Mouse (Mus musculus): ENCODE measurements around the gene Stox2. TPM values are rescaled to one million over a fixed set of nuclear protein-coding genes. Genes with fewer than 3 reads are reported as not detected.

Gene Stox2
- total and polyA plus RNA-seq, 2 experiments from 2014 or later, result 42.8 to 125 TPM

- H3K27ac ChIP-seq (ENCODE audit: low read depth, low read length), result no peak overlapping the region
- H3K9ac ChIP-seq (replicated peaks; ENCODE audit: low read length, poor library complexity, severe bottlenecking), result no peak overlapping the region
- 0 out of 2 replicates have a peak overlapping the region, but pooled peaks have one; percentile 13 for H3K4me2 ChIP-seq (ENCODE audit: low read depth, low read length, poor library complexity, severe bottlenecking)
- no peak for DNase-seq (ENCODE audit: low spot score)
- H3K36me3 ChIP-seq (ENCODE audit: insufficient read depth, low read length), result no peaks in the 10 kb centered on the region
- no peak for ATAC-seq (ENCODE audit: low FRiP score)
- H3K27me3 ChIP-seq (ENCODE audit: insufficient read depth, low read length), result no peaks in the 10 kb centered on the region
- H3K4me1 ChIP-seq (ENCODE audit: insufficient read depth, low read length), result peaks cover 27% of the 10 kb centered on the region
- no peaks in the 10 kb centered on the region for H3K9me3 ChIP-seq (ENCODE audit: low read length)
- TF ChIP-seq CTCF (IDR thresholded peaks at IDR 0.05), result no peak
- H3K4me3 ChIP-seq (ENCODE audit: low read depth, low read length), result no peak overlapping the region
- WGBS, result 50% methylated on average over 10 of the region's 10 CpGs
Measured at GRCm38 (mm10) chr8:47279898-47280297, 166.3 kb downstream of the Stox2 start.

DNA sequence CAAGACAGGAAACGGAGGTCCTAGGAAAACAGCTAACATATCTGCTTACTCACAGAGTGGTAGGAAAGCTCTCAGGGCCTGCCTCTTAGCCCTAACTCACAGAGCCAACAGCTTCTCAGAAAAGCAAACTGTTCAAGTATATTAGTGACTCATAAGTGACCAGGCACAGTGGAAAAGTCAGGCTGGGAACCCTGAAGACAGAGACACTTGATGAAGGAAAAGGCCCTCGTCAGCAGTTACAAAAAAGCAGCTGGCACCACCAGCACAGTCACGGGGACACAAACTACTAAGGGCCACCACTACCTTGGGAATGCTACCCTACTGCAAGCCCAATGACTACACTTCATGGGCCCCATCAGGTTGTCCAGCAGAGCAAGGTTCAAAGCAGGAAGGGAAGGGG is 168.0 kb downstream of the Stox2 start:
- ATAC-seq (ENCODE audit: low FRiP score), result no peak
- no peaks in the 10 kb centered on the region for H3K9me3 ChIP-seq (ENCODE audit: low read length)
- no peak overlapping the region for H3K4me2 ChIP-seq (ENCODE audit: low read depth, low read length, poor library complexity, severe bottlenecking)
- WGBS, result 84% methylated on average over 3 of the region's 3 CpGs
- no peak overlapping the region for H3K9ac ChIP-seq (replicated peaks; ENCODE audit: low read length, poor library complexity, severe bottlenecking)
- H3K36me3 ChIP-seq (ENCODE audit: insufficient read depth, low read length), result no peaks in the 10 kb centered on the region
- H3K27ac ChIP-seq (ENCODE audit: low read depth, low read length), result no peak overlapping the region
- no peak overlapping the region for H3K4me3 ChIP-seq (ENCODE audit: low read depth, low read length)
- H3K27me3 ChIP-seq (ENCODE audit: insufficient read depth, low read length), result no peaks in the 10 kb centered on the region
- TF ChIP-seq CTCF (IDR thresholded peaks at IDR 0.05), result no peak
- no peak for DNase-seq (ENCODE audit: low spot score)
- peaks cover 17% of the 10 kb centered on the region for H3K4me1 ChIP-seq (ENCODE audit: insufficient read depth, low read length)

DNA sequence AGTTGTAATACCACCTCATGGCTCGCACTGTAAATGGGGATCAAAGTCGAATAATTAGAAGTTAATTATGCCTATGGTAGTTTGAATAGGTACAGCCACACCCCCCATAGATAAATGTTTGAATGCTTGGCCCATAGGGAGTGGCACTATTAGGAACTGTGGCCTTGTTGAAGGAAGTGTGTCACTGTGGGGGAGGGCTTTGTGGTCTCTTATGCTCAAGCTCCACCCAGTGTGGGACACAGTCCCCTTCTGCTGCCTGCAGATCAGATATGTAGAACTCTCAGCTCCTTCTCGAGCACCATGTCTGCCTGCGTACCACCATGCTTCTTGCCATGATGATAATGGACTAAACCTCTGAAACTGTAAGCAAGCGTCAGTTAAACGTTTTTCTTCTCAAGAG is 177.2 kb downstream of the Stox2 start:
- Histone ChIP-seq H3K9me3 (ENCODE audit: low read length) (no peaks in the 10 kb centered on the region), H3K4me1 (ENCODE audit: insufficient read depth, low read length) (peaks cover 3% of the 10 kb centered on the region), H3K27ac (ENCODE audit: low read depth, low read length) (no peak overlapping the region), H3K4me2 (ENCODE audit: low read depth, low read length, poor library complexity, severe bottlenecking) (no peak overlapping the region), H3K4me3 (ENCODE audit: low read depth, low read length) (no peak overlapping the region), H3K27me3 (ENCODE audit: insufficient read depth, low read length) (no peaks in the 10 kb centered on the region), H3K36me3 (ENCODE audit: insufficient read depth, low read length) (no peaks in the 10 kb centered on the region), H3K9ac (replicated peaks; ENCODE audit: low read length, poor library complexity, severe bottlenecking) (no peak overlapping the region)
- TF ChIP-seq CTCF (IDR thresholded peaks at IDR 0.05), result no peak
- DNase-seq (ENCODE audit: low spot score), result no peak
- ATAC-seq (ENCODE audit: low FRiP score), result no peak
- WGBS, result 92% methylated on average over 6 of the region's 6 CpGs

GRCm38 (mm10) chr8:47268062-47268822 is 177.9 kb downstream of the Stox2 start:
- Histone ChIP-seq H3K4me1 (ENCODE audit: insufficient read depth, low read length) (peaks cover 5% of the 10 kb centered on the region), H3K27me3 (ENCODE audit: insufficient read depth, low read length) (no peaks in the 10 kb centered on the region), H3K4me2 (ENCODE audit: low read depth, low read length, poor library complexity, severe bottlenecking) (no peak overlapping the region), H3K9me3 (ENCODE audit: low read length) (no peaks in the 10 kb centered on the region), H3K36me3 (ENCODE audit: insufficient read depth, low read length) (no peaks in the 10 kb centered on the region), H3K9ac (replicated peaks; ENCODE audit: low read length, poor library complexity, severe bottlenecking) (no peak overlapping the region), H3K4me3 (ENCODE audit: low read depth, low read length) (no peak overlapping the region), H3K27ac (ENCODE audit: low read depth, low read length) (no peak overlapping the region)
- ATAC-seq (ENCODE audit: low FRiP score) (peak; percentile 42; the same call in 1 of the 2 replicates), DNase-seq (ENCODE audit: low spot score) (no peak)
- 71% methylated on average over 21 of the region's 21 CpGs for WGBS
- TF ChIP-seq CTCF (IDR thresholded peaks at IDR 0.05), result no peak

DNA sequence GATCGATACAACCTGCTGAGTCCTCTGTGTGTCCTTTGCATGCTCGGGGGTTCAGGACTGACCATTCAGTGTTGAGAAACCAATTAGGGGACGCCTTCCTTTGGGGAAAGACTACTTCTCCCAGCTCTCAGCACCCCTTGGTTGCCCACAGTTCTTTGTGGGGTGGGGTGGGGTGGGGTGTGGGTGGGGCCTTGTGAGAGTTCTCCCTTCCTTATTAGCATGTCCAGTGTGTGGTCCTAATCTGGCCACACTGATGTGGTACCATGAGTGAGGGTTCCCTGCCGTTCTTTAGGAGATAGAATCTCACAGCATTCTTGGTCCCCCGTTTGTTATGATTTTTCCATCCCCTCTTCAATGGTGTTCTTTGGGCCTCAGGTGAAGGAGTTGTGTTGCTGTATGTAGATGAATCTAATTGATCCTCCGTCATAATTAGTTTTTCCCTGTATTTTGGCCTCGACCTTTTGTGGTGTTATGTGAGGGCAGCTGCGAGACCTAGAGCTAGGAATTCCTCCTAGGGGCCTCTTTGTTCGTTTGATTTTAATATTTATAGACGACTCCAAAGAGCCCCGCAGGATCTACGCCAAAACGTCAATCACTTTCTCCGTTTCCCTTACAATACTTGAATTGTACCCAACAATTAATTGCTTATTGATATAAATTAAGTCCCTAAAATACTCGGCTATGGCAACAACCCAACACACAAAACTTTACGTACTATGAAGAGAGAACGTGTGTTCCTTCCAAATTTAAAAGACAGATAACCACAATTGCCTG is 182.9 kb downstream of the Stox2 start:
- Histone ChIP-seq H3K4me2 (ENCODE audit: low read depth, low read length, poor library complexity, severe bottlenecking) (no peak overlapping the region), H3K4me3 (ENCODE audit: low read depth, low read length) (no peak overlapping the region), H3K9me3 (ENCODE audit: low read length) (no peaks in the 10 kb centered on the region), H3K36me3 (ENCODE audit: insufficient read depth, low read length) (no peaks in the 10 kb centered on the region), H3K9ac (replicated peaks; ENCODE audit: low read length, poor library complexity, severe bottlenecking) (no peak overlapping the region), H3K27ac (ENCODE audit: low read depth, low read length) (no peak overlapping the region), H3K4me1 (ENCODE audit: insufficient read depth, low read length) (peaks cover 8% of the 10 kb centered on the region), H3K27me3 (ENCODE audit: insufficient read depth, low read length) (no peaks in the 10 kb centered on the region)
- ATAC-seq (ENCODE audit: low FRiP score) (no peak), DNase-seq (ENCODE audit: low spot score) (no peak)
- 30% methylated on average over 17 of the region's 17 CpGs for WGBS
- TF ChIP-seq CTCF (IDR thresholded peaks at IDR 0.05), result no peak
